Mouse (Mus musculus): ENCODE results near the gene Tlx1. TPM values are rescaled to one million over a fixed set of nuclear protein-coding genes. Genes with fewer than 3 reads are reported as not detected.

The Tlx1 gene
- not detected in 2 replicates for polyA plus RNA-seq (2012)

GRCm38 (mm10) chr19:45150490-45151181 is at the start of gene Tlx1:
Gene Tlx1, plus strand, starts transcription at chr19:45150680.
- no peak for TF ChIP-seq GATA1 (IDR thresholded peaks at IDR 0.05; ENCODE audit: low read length)

DNA sequence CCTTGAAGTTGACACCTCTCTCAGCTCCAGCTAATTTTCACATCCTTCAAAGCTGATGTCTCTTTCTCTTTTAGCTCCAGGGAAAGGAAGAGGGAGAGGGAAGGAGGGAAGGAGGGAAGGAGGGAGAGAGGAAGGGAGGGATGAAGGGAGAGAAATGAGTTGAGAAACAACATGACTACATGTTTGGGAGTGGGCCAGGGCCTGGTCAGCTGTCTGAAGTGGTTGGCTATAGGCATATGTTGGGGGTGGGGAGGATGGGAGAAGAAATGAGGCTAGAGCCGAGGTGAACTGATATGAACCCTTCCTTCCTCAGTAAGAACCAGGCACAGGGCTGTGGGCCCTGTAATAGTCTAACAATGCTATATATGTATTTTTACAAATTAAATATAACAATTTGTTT is 44.9 kb upstream of the Tlx1 start:
- no peak for TF ChIP-seq GATA1 (IDR thresholded peaks at IDR 0.05; ENCODE audit: low read length)

- no peak for TF ChIP-seq GATA1 (IDR thresholded peaks at IDR 0.05; ENCODE audit: low read length)
Measured at GRCm38 (mm10) chr19:45106689-45107088, 43.8 kb upstream of the Tlx1 start.

DNA sequence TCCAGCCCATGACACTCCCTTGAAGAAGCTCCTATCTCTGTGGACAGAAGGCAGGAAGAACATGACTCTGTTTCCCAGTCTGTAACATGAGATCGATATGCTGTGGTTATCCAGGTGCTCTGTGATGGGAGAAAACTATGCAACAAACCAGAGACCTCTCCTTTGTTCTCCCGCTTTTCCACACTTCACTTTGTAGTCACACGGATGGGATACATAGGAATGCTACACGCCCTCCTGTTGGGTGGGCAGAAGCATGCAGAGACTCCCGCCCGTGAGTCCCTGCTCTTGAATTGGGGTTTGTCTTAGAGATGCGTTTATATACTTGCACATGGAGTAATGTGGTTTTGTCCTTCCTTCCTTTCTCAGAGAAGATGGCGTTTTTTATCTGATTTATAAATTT is 39.8 kb upstream of the Tlx1 start:
- TF ChIP-seq GATA1 (IDR thresholded peaks at IDR 0.05; ENCODE audit: low read length): no peak

DNA sequence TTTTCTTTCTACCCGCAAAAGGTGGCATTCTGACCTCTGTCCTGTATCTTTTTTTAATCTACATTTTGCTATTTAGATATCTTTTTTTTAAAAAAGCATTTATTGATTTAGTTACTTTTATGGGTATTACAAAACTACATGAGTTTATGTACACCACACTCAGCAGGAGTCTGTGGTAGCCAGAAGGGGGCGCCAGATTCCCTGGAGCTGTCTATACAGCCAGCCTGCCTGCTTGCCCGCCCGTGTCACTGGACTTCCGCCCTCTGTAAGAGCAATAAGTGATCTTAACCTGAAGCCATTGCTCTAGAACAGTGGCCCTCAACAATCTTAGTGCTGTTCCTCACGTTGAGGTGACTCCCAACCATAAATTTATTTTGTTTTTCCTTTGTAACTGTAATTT is 38.0 kb upstream of the Tlx1 start:
- no peak for TF ChIP-seq GATA1 (IDR thresholded peaks at IDR 0.05; ENCODE audit: low read length)

DNA sequence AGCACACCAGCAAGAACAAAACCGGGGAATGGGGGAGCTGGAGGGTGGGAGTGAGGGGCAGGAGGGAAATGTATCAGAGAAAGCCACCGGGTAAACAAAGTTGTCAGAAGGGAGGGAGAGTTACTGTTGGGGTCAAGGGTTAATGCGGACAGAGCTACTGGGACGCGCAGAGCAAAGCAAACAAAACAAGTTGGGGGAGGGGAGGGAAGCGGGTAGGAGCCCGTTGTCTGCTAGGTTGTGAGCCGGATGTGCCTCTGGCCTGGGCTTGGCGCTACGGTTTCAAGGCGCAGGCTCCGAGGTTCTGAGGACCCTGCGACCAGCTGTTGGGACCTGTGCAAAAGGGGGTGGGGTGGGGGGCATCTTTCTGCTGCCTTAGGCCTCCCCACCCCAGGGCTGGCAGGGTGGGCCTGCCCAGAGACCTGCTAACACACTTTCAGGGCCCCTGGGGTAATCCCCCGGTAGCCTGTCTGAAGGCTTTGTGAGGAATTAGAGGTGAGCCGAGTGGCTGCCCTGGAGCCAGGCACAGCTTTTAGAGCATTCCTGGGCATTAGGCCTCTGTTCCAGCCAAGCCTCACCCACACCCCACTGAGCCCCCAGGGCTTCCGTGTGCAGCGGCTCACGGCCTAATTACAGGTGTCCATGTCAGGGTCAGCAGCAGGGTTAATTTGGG is 36.6 kb upstream of the Tlx1 start:
- no peak for TF ChIP-seq GATA1 (IDR thresholded peaks at IDR 0.05; ENCODE audit: low read length)

DNA sequence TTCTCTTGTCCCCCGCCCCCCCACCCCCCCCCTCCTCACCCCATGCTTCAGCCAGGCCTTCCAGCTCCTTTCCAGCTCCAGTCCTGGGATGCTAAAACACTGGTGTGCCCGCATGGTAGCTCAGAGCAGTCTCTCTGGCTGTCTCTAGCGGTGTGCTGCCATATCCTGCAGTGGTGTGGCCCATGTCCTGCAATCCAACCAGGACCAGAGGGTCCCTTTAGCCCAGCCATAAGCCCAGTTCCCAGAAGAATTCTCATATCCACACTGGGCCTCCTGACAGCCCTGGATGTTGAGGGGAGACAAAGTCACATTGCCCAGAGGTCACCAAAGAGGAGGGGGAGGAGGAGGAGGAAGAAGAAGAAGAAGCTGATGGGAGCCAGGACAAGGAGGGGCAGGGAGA is 35.7 kb upstream of the Tlx1 start:
- no peak for TF ChIP-seq GATA1 (IDR thresholded peaks at IDR 0.05; ENCODE audit: low read length)

DNA sequence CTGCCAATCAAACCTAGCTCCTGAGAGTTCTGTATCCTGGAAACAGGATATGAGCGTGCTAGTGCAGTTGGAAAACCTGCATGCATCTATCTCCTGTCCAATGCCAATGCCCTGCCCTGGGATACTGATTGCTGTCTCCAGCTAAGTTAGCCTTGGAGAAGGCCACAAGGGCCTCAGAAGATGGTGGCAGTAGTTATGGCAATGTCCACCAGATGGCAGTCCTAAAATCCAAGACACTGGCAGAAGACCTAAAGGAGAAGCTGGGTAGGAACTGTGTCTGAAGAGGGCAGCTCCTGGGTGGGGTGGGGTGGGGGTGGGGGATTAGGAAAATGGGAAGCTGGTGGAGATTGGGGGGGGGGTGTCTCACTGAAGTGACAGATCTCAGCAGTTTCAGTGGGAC is 33.7 kb upstream of the Tlx1 start:
- no peak for TF ChIP-seq GATA1 (IDR thresholded peaks at IDR 0.05; ENCODE audit: low read length)

DNA sequence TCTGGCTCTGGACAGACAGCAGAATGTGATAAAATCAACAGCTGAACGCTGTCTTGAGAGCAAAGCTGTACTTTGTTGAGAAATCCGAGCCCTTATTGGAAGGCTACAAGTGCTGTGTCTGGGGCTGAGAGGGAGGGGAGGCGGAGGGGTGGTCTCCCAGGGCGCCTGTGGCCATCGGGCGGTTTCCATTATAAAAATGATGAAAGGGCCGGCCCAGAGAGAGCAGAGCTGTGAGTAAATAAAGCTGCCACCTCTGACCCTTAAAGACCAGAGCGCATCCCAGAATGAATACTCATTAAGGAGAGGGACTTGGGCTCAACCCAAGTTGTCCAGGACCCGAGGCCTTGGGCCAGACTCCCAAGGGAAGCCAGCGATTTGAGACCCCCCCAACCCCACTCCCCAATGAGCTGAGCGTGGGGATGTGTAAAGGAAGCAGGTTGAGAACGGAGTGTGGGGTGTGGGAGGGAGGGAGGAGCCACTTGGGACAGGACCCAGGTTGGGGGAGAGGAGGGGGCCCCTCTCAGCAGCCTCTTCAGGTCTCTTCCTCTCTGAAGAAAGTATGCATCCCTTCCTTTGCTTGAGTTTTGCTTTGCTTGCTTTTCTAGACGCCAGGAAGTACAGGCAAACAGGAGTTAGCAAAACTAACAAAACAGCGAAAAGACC is 18.4 kb upstream of the Tlx1 start:
- no peak for TF ChIP-seq GATA1 (IDR thresholded peaks at IDR 0.05; ENCODE audit: low read length)

GRCm38 (mm10) chr19:45142531-45142930 is 7.9 kb upstream of the Tlx1 start:
- no peak for TF ChIP-seq GATA1 (IDR thresholded peaks at IDR 0.05; ENCODE audit: low read length)

DNA sequence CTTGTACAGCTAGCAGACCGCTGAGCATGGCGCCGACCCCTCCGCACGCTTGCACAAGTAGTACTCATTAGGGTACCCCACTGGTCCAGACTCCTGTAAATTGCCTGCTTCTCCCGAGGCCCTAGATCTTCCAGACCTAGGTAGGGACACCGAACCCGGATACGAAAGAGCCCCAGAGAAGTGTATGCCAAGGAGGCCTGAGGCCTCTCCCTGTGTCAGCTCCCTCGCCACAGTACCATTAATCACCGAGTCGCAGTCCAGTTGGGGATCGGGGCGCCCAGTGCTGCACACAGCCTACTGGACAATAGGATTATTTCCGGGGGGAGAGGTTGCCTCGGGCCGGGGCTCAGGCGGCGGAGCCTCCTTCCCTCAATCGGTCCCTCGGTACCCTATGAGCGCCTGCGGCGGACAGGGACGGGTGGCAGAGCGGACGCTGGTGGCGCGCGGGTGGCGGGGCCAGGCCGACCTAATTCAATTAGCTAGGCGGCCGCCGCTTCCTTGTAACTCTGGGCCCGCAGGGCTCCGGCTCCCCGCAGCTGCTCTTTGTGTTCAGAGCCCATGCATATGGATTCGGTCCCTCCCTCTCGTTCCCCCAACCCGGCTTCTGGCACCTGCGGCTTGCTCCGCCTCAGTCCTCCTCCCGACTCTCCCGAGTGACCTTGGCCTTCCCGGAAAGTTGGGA is 7.1 kb upstream of the Tlx1 start:
- no peak for TF ChIP-seq GATA1 (IDR thresholded peaks at IDR 0.05; ENCODE audit: low read length)

DNA sequence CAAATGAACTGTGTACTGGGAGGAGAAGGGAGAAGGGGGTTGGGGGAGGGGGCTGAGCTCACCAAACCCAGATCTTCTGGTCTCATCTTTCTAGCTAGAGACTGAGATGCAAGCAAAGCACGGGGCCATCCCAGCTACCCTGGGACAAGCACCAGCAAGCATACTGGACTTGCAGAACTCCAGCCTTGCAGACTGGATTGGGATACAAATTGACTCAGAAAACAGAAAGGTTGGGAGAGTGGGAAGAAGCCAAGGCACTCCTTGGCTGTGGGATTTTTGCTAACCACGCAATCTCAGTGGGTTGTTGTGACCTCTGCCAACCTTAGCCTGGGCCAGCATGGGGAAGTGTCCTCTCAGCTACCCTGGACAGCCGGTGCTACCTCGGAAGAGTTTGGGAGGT is 3.4 kb upstream of the Tlx1 start:
- no peak for TF ChIP-seq GATA1 (IDR thresholded peaks at IDR 0.05; ENCODE audit: low read length)

DNA sequence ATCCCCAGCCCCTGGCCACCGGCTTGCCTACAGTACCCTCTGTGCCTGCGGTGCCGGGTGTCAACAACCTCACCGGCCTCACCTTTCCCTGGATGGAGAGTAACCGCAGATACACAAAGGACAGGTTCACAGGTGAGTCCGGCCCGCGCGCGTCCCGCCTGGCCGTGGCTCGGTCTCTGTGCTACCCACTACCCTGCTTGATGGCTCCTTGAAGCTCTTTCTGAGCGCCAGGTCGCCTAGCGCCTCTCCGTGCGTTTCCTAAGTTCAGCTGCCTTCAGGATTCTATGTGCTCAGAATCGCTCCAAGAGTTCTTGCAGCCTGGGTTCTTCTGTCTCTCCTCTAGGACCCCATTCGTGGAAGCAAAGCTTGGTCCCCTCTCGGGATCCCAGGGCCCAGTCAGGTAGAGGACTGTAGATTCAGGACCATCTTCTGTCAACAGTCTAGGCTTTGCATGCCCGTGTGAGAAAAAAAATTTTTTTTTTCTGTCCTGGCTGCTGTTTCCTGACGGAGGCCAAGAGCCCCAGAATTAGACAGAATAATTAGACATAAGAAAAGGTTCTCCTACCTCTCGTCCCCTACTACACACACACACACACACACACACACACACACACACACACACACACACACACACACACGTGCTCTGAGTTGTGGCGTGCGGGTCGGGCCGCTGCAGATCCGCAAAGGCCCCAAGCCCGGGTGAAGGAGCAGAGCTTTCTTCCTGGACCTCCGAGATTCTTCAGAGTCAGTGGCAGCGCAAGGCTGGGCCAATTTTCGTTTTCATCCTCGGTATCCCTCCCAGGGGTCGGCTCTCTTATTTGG is 1.1 kb downstream of the Tlx1 start:
- no peak for TF ChIP-seq GATA1 (IDR thresholded peaks at IDR 0.05; ENCODE audit: low read length)

- TF ChIP-seq GATA1 (IDR thresholded peaks at IDR 0.05; ENCODE audit: low read length): no peak
Measured at GRCm38 (mm10) chr19:45152183-45152650, 1.7 kb downstream of the Tlx1 start.
